Mouse (Mus musculus): ENCODE measurements around the gene Vmn1r19. TPM values are rescaled to one million over a fixed set of nuclear protein-coding genes. Genes with fewer than 3 reads are reported as not detected.
"Not testable (repeated sequence)": the region's sequence is repeated elsewhere in the genome, so short reads cannot be mapped to it uniquely, and the experiment has no call there.

The Vmn1r19 gene
- polyA plus RNA-seq (2015; fragmentation: Nextera tagmentation; extraction: Ambion mirVana): not detected in 2 replicates

DNA sequence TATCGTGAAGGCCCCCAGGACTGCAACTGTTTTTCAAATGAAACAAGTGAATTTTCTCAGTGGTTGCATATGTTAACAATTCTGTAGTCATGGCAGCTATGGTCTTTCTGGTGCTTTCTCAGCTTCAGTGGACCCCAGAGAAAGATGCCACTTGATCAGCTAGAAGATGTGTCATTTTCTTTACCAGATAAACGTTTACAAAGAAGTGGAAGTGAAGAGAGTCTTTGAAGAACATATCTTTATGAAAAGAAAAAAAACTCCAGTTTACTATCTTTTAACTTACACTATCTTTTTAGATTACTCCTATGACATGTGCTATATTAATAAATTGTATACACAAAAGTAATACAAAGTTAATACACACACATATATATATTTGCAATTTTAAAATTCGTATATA is at the start of gene Vmn1r19:
TSS of gene Vmn1r19 (plus strand) at position 301 of the 400 bp plus-strand sequence.
- not testable (repeated sequence) for H3K36me3 ChIP-seq; ATAC-seq (ENCODE audit: low FRiP score); H3K4me3 ChIP-seq (replicated peaks); H3K9ac ChIP-seq (replicated peaks); H3K27me3 ChIP-seq (replicated peaks); H3K4me2 ChIP-seq; H3K9me3 ChIP-seq (replicated peaks); H3K27ac ChIP-seq (replicated peaks); H3K4me1 ChIP-seq
- WGBS: 74% methylated on average over 3 of the region's 3 CpGs

DNA sequence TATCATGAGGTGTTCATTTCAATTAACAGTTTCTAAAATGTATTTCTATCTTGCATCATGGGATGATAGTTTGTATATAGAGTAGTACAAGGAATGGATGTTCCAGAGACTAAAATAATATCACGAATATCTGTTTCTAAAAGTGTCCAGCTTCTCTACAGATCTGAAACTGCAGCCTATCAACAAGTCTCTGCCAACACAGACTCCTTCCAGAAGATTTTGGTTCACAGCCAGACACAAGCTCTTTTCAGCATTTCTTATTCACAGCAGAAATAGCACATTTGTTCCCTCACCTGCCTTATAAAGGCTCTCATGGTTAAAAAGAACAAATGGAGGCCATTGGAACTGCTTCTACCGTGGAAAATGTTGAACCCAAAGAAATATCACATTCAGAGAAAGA is 46.7 kb upstream of the Vmn1r19 start:
- Histone ChIP-seq H3K4me2 (no peak overlapping the region), H3K4me1 (no peaks in the 10 kb centered on the region), H3K36me3 (no peaks in the 10 kb centered on the region), H3K27me3 (replicated peaks) (no peaks in the 10 kb centered on the region), H3K27ac (replicated peaks) (no peak overlapping the region), H3K4me3 (replicated peaks) (no peak overlapping the region), H3K9me3 (replicated peaks) (no peaks in the 10 kb centered on the region), H3K9ac (replicated peaks) (no peak overlapping the region)
- no peak for ATAC-seq (ENCODE audit: low FRiP score)
- WGBS: 88% methylated on average over 2 of the region's 2 CpGs

DNA sequence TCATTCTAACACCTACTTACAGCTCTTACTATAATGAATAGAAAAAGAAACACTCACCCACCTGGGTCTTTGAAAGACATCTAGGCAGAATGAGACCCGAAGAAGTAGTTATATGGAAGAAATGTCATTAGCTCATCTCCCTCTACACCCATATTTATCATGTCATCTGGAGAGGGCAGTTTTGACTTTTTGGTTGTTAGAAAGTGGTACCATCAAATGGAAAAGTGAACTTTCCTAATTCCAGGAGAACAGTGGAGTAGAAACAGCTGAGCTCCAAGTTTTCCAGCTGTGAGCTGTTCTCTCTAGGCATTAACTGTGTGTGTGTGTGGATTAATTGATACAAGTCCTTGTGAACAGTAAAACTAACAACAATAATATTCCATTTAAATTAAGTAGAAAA is 40.0 kb upstream of the Vmn1r19 start, which contains the start of gene Vmn1r17:
TSS of gene Vmn1r17 (minus strand) at position 101 of the 400 bp plus-strand sequence.
- Histone ChIP-seq H3K9me3 (replicated peaks) (no peaks in the 10 kb centered on the region), H3K27ac (replicated peaks) (no peak within 1 kb of the TSS), H3K9ac (replicated peaks) (no peak within 1 kb of the TSS), H3K36me3 (no peaks in the 10 kb centered on the region), H3K4me3 (replicated peaks) (no peak within 1 kb of the TSS), H3K4me2 (no peak within 1 kb of the TSS), H3K27me3 (replicated peaks) (no peaks in the 10 kb centered on the region), H3K4me1 (no peaks in the 10 kb centered on the region)
- no peak for ATAC-seq (ENCODE audit: low FRiP score)
- 91% methylated on average over 1 of the region's 1 CpGs for WGBS

DNA sequence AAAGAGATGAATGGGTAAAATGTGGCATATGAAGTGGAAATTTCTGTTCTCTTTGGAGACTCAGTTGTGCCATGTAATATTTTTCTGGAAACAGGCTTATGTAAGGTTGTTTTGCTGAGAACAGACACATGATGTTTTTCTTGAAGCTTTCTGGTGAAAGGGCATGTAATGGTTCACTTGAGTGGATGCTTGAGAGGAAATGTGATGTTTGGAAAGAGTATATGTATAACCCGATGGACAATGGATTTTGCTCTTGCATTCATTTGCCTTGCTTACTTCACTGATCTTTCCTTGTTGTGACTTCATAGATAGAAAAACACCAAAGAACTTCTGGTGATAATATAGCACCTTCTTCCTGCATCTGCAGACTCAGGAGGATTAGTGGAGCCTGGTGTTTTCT is 37.7 kb upstream of the Vmn1r19 start:
- H3K27ac ChIP-seq (replicated peaks); H3K4me1 ChIP-seq; H3K9me3 ChIP-seq (replicated peaks); H3K4me3 ChIP-seq (replicated peaks); H3K4me2 ChIP-seq; ATAC-seq (ENCODE audit: low FRiP score); H3K36me3 ChIP-seq; H3K9ac ChIP-seq (replicated peaks); H3K27me3 ChIP-seq (replicated peaks): not testable (repeated sequence)
- 97% methylated on average over 1 of the region's 1 CpGs for WGBS

DNA sequence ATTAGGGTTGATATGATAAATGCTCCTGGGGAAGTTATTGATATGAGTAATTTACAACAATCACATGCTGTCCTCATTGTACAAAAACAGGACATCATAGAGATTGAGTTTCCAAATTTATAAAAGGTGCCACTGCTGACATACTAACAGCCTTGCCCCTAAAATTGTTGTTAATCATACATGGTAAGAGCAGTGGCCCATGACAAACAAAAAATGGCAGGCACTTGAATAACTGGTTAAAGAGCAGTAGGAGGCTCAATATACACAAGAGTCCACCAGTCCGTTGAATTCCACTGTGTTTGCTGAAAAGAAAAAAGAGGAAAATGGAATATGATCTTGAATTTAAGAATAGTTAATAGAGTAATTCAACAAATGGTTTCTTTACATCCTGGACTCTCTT is 36.1 kb upstream of the Vmn1r19 start:
- Histone ChIP-seq H3K4me3 (replicated peaks) (no peak overlapping the region), H3K27ac (replicated peaks) (no peak overlapping the region), H3K9me3 (replicated peaks) (no peaks in the 10 kb centered on the region), H3K27me3 (replicated peaks) (no peaks in the 10 kb centered on the region), H3K9ac (replicated peaks) (no peak overlapping the region), H3K4me2 (no peak overlapping the region), H3K4me1 (no peaks in the 10 kb centered on the region), H3K36me3 (no peaks in the 10 kb centered on the region)
- ATAC-seq (ENCODE audit: low FRiP score): no peak
- 88% methylated on average over 1 of the region's 1 CpGs for WGBS

DNA sequence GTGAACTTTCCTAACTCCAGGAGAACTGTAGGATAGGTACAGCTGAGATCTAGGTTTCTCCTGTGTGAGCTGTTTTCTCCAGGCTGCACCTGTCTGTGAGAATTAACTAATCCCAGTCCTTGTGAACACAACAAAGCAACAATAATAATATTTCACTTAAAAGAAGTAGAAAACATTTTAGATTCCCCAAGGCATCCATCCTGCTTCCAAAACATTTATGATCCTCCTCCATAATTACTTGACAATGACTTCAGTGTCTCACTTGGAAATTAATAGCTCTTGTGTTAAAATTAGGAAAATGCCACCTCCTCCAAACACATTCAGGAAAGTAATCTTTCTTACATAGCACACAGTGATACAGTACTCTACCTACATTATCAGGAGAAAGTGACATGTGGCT is 7.9 kb upstream of the Vmn1r19 start, which contains the start of gene Vmn1r18:
TSS of gene Vmn1r18 (minus strand) at position 101 of the 400 bp plus-strand sequence.
- H3K4me2 ChIP-seq: no peak within 1 kb of the TSS
- no peak within 1 kb of the TSS for H3K9ac ChIP-seq (replicated peaks)
- H3K9me3 ChIP-seq (replicated peaks): no peaks in the 10 kb centered on the region
- H3K27ac ChIP-seq (replicated peaks): no peak within 1 kb of the TSS
- H3K36me3 ChIP-seq: no peaks in the 10 kb centered on the region
- H3K4me3 ChIP-seq (replicated peaks): no peak within 1 kb of the TSS
- H3K27me3 ChIP-seq (replicated peaks): no peaks in the 10 kb centered on the region
- ATAC-seq (ENCODE audit: low FRiP score): no peak
- H3K4me1 ChIP-seq: no peaks in the 10 kb centered on the region

DNA sequence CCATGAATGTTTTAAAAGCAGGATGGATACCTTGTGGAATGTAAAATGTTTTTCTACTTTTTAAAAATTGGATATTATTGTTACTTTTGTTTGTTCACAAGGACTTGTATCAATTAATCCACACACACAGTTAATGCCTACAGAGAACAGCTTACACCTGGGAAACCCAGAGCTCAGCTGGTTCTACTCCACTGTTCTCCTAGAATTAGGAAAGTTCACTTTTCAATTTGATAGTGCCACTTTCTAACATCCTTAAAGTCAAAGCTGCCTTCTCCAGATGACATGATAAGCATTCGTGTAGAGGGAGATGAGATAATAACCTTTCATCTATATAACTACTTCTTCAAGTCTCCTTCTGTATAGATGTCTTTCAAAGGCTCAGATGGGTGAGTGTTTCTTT is 25.1 kb downstream of the Vmn1r19 start, which contains the start of gene Vmn1r20:
TSS of gene Vmn1r20 (plus strand) at position 301 of the 400 bp plus-strand sequence.
- ATAC-seq (ENCODE audit: low FRiP score): no peak
- WGBS: 79% methylated on average over 1 of the region's 1 CpGs
- Histone ChIP-seq H3K4me3 (replicated peaks) (no peak within 1 kb of the TSS), H3K36me3 (no peaks in the 10 kb centered on the region), H3K27ac (replicated peaks) (no peak within 1 kb of the TSS), H3K9ac (replicated peaks) (no peak within 1 kb of the TSS), H3K27me3 (replicated peaks) (no peaks in the 10 kb centered on the region), H3K4me1 (no peaks in the 10 kb centered on the region), H3K4me2 (no peak within 1 kb of the TSS), H3K9me3 (replicated peaks) (no peaks in the 10 kb centered on the region)

DNA sequence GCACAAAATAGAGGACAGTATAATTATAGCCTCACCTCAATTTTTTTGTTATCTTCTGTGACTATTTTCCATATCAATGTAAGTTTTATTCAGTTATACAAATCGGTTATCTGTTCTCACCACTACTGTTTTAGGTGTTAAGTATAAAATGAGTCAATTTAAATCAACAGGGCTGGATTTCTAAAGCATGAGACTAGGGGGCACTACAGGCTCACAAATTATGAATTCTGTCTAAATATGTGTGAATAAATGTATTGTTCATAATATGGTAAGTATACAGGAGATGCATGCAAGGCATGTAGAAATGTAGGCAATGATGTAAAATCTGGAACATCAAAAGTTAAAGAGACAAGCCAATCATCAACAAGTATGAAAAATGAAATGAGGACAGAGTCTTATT is 27.6 kb downstream of the Vmn1r19 start:
- no peak for ATAC-seq (ENCODE audit: low FRiP score)
- 89% methylated on average over 1 of the region's 1 CpGs for WGBS

More for the DNA sequence above, 27.6 kb downstream of the Vmn1r19 start:
- no peaks in the 10 kb centered on the region for H3K4me1 ChIP-seq
- H3K36me3 ChIP-seq: no peaks in the 10 kb centered on the region
- no peak overlapping the region for H3K4me3 ChIP-seq (replicated peaks)
- H3K27ac ChIP-seq (replicated peaks): no peak overlapping the region
- no peaks in the 10 kb centered on the region for H3K27me3 ChIP-seq (replicated peaks)
- no peak overlapping the region for H3K9ac ChIP-seq (replicated peaks)
- H3K4me2 ChIP-seq: no peak overlapping the region
- no peaks in the 10 kb centered on the region for H3K9me3 ChIP-seq (replicated peaks)

Other genes with a start within 250 kb of the Vmn1r19 start
- not detected in 2 replicates for gene Vmn1r12, start 246.9 kb upstream of the Vmn1r19 start, polyA plus RNA-seq (2015; fragmentation: Nextera tagmentation; extraction: Ambion mirVana)
- gene Vmn1r13, start 200.5 kb upstream of the Vmn1r19 start, polyA plus RNA-seq (2015; fragmentation: Nextera tagmentation; extraction: Ambion mirVana): not detected in 2 replicates
- gene Vmn1r14, start 172.1 kb upstream of the Vmn1r19 start, polyA plus RNA-seq (2015; fragmentation: Nextera tagmentation; extraction: Ambion mirVana): not detected in 2 replicates
- gene Vmn1r15, start 145.8 kb upstream of the Vmn1r19 start, polyA plus RNA-seq (2015; fragmentation: Nextera tagmentation; extraction: Ambion mirVana): not detected in 2 replicates
- not detected in 2 replicates for gene Vmn1r16, start 74.3 kb upstream of the Vmn1r19 start, polyA plus RNA-seq (2015; fragmentation: Nextera tagmentation; extraction: Ambion mirVana)
- gene Vmn1r17, start 40.1 kb upstream of the Vmn1r19 start, polyA plus RNA-seq (2015; fragmentation: Nextera tagmentation; extraction: Ambion mirVana): not detected in 2 replicates
- gene Vmn1r18, start 8.0 kb upstream of the Vmn1r19 start, polyA plus RNA-seq (2015; fragmentation: Nextera tagmentation; extraction: Ambion mirVana): not detected in 2 replicates
- gene Vmn1r20, start 25.1 kb downstream of the Vmn1r19 start, polyA plus RNA-seq (2015; fragmentation: Nextera tagmentation; extraction: Ambion mirVana): not detected in 2 replicates
- gene Ppm1k, start 131.7 kb downstream of the Vmn1r19 start, polyA plus RNA-seq (2015; fragmentation: Nextera tagmentation; extraction: Ambion mirVana): 7.2 and 7.5 TPM in 2 replicates
- gene Herc6, start 177.2 kb downstream of the Vmn1r19 start, polyA plus RNA-seq (2015; fragmentation: Nextera tagmentation; extraction: Ambion mirVana): 1.5 and 3.7 TPM in 2 replicates